Mouse (Mus musculus): ENCODE results near the gene Cep350. TPM values are rescaled to one million over a fixed set of nuclear protein-coding genes. Genes with fewer than 3 reads are reported as not detected.
A peak's percentile ranks its signal among the peaks of the same experiment; 100 is the strongest.

Cep350 gene
- polyA plus RNA-seq, 1 experiment from 2014 or later, result 9.3 TPM

GRCm38 (mm10) chr1:155798000-155798399 lies 175.1 kb downstream of the Cep350 start:
- 82% methylated on average over 4 of the region's 4 CpGs for WGBS (ENCODE audit: insufficient replicate concordance)
- Histone ChIP-seq H3K36me3 (peaks cover 57% of the 10 kb centered on the region), H3K27ac (no peak overlapping the region), H3K9me3 (replicated peaks) (no peaks in the 10 kb centered on the region), H3K4me1 (peaks cover 20% of the 10 kb centered on the region), H3K4me3 (no peak overlapping the region), H3K4me2 (no peak overlapping the region), H3K9ac (no peak overlapping the region), H3K27me3 (replicated peaks) (no peaks in the 10 kb centered on the region)
- no peak for ATAC-seq

GRCm38 (mm10) chr1:155797425-155797824 lies 175.6 kb downstream of the Cep350 start:
- Histone ChIP-seq H3K9me3 (replicated peaks) (no peaks in the 10 kb centered on the region), H3K4me1 (peaks cover 20% of the 10 kb centered on the region), H3K27ac (no peak overlapping the region), H3K4me2 (no peak overlapping the region), H3K27me3 (replicated peaks) (no peaks in the 10 kb centered on the region), H3K9ac (no peak overlapping the region), H3K4me3 (no peak overlapping the region), H3K36me3 (peaks cover 57% of the 10 kb centered on the region)
- ATAC-seq, result no peak
- 70% methylated on average over 4 of the region's 4 CpGs for WGBS (ENCODE audit: insufficient replicate concordance)

- H3K36me3 ChIP-seq, result peaks cover 55% of the 10 kb centered on the region
- H3K4me1 ChIP-seq, result peaks cover 20% of the 10 kb centered on the region
- no peak overlapping the region for H3K27ac ChIP-seq
- H3K9me3 ChIP-seq (replicated peaks), result no peaks in the 10 kb centered on the region
- no peak overlapping the region for H3K9ac ChIP-seq
- no peak overlapping the region for H3K4me3 ChIP-seq
- WGBS (ENCODE audit: insufficient replicate concordance), result 57% methylated on average over 11 of the region's 11 CpGs
- H3K4me2 ChIP-seq, result no peak overlapping the region
- ATAC-seq, result peak; percentile 58; the same call in 1 of the 2 replicates
- H3K27me3 ChIP-seq (replicated peaks), result no peaks in the 10 kb centered on the region
These were observed 176.2 kb downstream of the Cep350 start for GRCm38 (mm10) chr1:155796757-155797405.

- H3K36me3 ChIP-seq, result peaks cover 55% of the 10 kb centered on the region
- H3K9me3 ChIP-seq (replicated peaks), result no peaks in the 10 kb centered on the region
- ATAC-seq, result no peak
- H3K4me2 ChIP-seq, result no peak overlapping the region
- H3K9ac ChIP-seq, result no peak overlapping the region
- H3K4me3 ChIP-seq, result no peak overlapping the region
- peaks cover 20% of the 10 kb centered on the region for H3K4me1 ChIP-seq
- no peaks in the 10 kb centered on the region for H3K27me3 ChIP-seq (replicated peaks)
- H3K27ac ChIP-seq, result no peak overlapping the region
- 81% methylated on average over 5 of the region's 5 CpGs for WGBS (ENCODE audit: insufficient replicate concordance)
These were observed 177.2 kb downstream of the Cep350 start for GRCm38 (mm10) chr1:155795791-155796233.

Other genes starting within 250 kb of the Cep350 start
- gene Lhx4, start 221.6 kb downstream of the Cep350 start, polyA plus RNA-seq (2016; fragmentation: Nextera tagmentation; extraction: Ambion mirVana), result not detected in 2 replicates
- 26.1 and 26.2 TPM in 2 replicates for gene Qsox1, start 160.4 kb downstream of the Cep350 start, polyA plus RNA-seq (2016; fragmentation: Nextera tagmentation; extraction: Ambion mirVana)
- 64.2 and 67.4 TPM in 2 replicates for gene Tor1aip2, start 62.1 kb upstream of the Cep350 start, polyA plus RNA-seq (2016; fragmentation: Nextera tagmentation; extraction: Ambion mirVana)
- gene Tor1aip1, start 63.2 kb upstream of the Cep350 start, polyA plus RNA-seq (2016; fragmentation: Nextera tagmentation; extraction: Ambion mirVana), result 26.4 and 27.6 TPM in 2 replicates
- 0.10 and 0.17 TPM in 2 replicates for gene Fam163a, start 231.8 kb upstream of the Cep350 start, polyA plus RNA-seq (2016; fragmentation: Nextera tagmentation; extraction: Ambion mirVana)

All from liver, embryonic 12.5 days (tissue).